Mouse (Mus musculus) left cerebral cortex, adult 11 months (tissue): ENCODE data around the gene 6430548M08Rik.

Source experiments
- DNase-seq: peaks from one replicate; pipeline ENCODE4 v3.0.0; 2022; ENCODE audit warnings: low spot score

The 6430548M08Rik gene

GRCm38 (mm10) chr8:120109149-120109548, 4.8 kb upstream of the 6430548M08Rik start:
- DNase-seq = no peak

- DNase-seq = no peak
Observed at GRCm38 (mm10) chr8:120110966-120111365, 3.0 kb upstream of the 6430548M08Rik start.

GRCm38 (mm10) chr8:120111382-120111781, 2.6 kb upstream of the 6430548M08Rik start:
- DNase-seq = no peak

GRCm38 (mm10) chr8:120112535-120112934, 1.4 kb upstream of the 6430548M08Rik start:
- DNase-seq = no peak

GRCm38 (mm10) chr8:120113306-120113705, 646 bp upstream of the 6430548M08Rik start:
- no peak for DNase-seq

GRCm38 (mm10) chr8:120114315-120114841, 426 bp downstream of the 6430548M08Rik start:
- DNase-seq = no peak

GRCm38 (mm10) chr8:120116600-120116999, 2.6 kb downstream of the 6430548M08Rik start:
- no peak for DNase-seq

- DNase-seq = no peak
Observed at GRCm38 (mm10) chr8:120118162-120118561, 4.2 kb downstream of the 6430548M08Rik start.

- no peak for DNase-seq
Observed at GRCm38 (mm10) chr8:120118847-120119246, 4.9 kb downstream of the 6430548M08Rik start.

GRCm38 (mm10) chr8:120119429-120119828, 5.5 kb downstream of the 6430548M08Rik start:
- DNase-seq = no peak

GRCm38 (mm10) chr8:120119931-120120330, 6.0 kb downstream of the 6430548M08Rik start:
- no peak for DNase-seq

- no peak for DNase-seq
Observed at GRCm38 (mm10) chr8:120120951-120121350, 7.0 kb downstream of the 6430548M08Rik start.

GRCm38 (mm10) chr8:120124261-120124660, 10.3 kb downstream of the 6430548M08Rik start:
- no peak for DNase-seq

GRCm38 (mm10) chr8:120124836-120125389, 11.0 kb downstream of the 6430548M08Rik start:
- no peak for DNase-seq

- DNase-seq = no peak
Observed at GRCm38 (mm10) chr8:120126357-120127161, 12.6 kb downstream of the 6430548M08Rik start.

GRCm38 (mm10) chr8:120129547-120129946, 15.6 kb downstream of the 6430548M08Rik start:
- no peak for DNase-seq

- DNase-seq = no peak
Observed at GRCm38 (mm10) chr8:120131158-120131557, 17.2 kb downstream of the 6430548M08Rik start.

GRCm38 (mm10) chr8:120133169-120133568, 19.2 kb downstream of the 6430548M08Rik start:
- no peak for DNase-seq

- DNase-seq = no peak
Observed at GRCm38 (mm10) chr8:120135687-120136086, 21.7 kb downstream of the 6430548M08Rik start.

GRCm38 (mm10) chr8:120136618-120137017, 22.7 kb downstream of the 6430548M08Rik start:
- DNase-seq = peak; percentile 66

GRCm38 (mm10) chr8:120138958-120139357, 25.0 kb downstream of the 6430548M08Rik start:
- no peak for DNase-seq

- DNase-seq = no peak
Observed at GRCm38 (mm10) chr8:120140769-120141168, 26.8 kb downstream of the 6430548M08Rik start.
